ENCODE assay signal across 9 mouse cellular contexts in the genomic region with DNA sequence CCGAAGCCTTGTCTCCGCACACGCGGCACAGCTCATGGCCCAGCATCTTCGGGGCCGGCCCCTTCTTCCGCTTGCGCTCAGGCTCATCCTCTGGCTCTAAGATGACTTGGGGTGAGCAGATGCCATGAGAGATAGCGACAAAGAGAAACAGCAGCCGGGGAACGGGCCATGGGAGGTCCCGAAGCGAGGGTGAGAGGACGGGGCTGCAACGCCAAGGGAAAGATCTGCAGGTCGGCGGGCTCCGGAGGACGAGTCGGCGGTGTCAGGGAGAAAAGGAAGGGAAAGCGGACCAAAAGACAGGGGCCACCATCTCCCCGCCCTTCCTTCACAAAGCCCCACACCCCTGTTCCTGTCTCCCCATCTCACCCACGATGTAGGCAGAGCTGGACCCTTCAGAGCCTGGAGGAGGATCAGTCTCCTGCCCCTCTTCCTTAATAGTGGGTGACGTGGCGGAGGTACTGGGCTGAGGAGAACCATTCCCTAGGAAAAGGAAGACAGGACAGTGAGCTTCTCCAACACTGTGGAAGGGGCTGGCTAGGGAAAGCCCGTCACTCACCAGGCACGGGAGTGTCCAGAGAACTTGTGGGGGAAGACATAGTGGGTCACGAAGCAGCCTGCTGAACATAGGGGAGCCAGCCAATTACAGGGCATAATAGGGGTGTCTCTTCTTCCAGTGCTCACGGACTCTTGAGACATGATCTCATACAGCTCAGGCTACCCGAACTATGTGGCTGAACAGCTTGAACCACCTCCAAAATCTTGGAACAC. TPM values are rescaled to one million over a fixed set of nuclear protein-coding genes. Genes with fewer than 3 reads are reported as not detected.
DNase-seq lines count a peak whose midpoint lies in the region; ATAC-seq lines count a peak whose summit lies in the region.
"Had no signal": no experiment of that assay in that cellular context is flagged by ENCODE, and none has a peak within 500 bp of the region (broad histone marks: within the 10 kb centered on the region; RNA-seq: fewer than 3 reads in every experiment).

No protein-coding gene starts in this region.

- no peak overlapping the region for H3K9ac ChIP-seq in liver, embryonic 15.5 days

- peak overlapping the region; percentile 82 for H3K4me2 ChIP-seq in liver, embryonic 15.5 days

- H3K4me1 ChIP-seq in liver, embryonic 15.5 days (replicated peaks), result peaks cover 35% of the 10 kb centered on the region

- peak overlapping the region; percentile 98; the same call in 1 of the 2 replicates for H3K27ac ChIP-seq in liver, embryonic 15.5 days (replicated peaks)

- H3K27me3 ChIP-seq in liver, embryonic 15.5 days, result no peaks in the 10 kb centered on the region

- H3K9me3 ChIP-seq in liver, embryonic 15.5 days (replicated peaks), result no peaks in the 10 kb centered on the region; the same call in 1 of the 2 replicates

- ATAC-seq in cerebellum, adult (ENCODE audit: insufficient number of reproducible peaks, low FRiP score, low TSS enrichment), result no peak
- no peak for ATAC-seq in liver, embryonic 15.5 days (ENCODE audit: insufficient read depth)
- ATAC-seq in granulocyte monocyte progenitor cell, adult 5-6 weeks (replicated peaks; ENCODE audit: poor library complexity, severe bottlenecking), result no peak

- H3K36me3 ChIP-seq in liver, embryonic 15.5 days (replicated peaks), result peaks cover 34% of the 10 kb centered on the region

- peak; percentile 45 for DNase-seq in cerebellum, adult 9-11 months
- DNase-seq in thymus, postnatal 4 days, result peak; percentile 22
- no peak for DNase-seq in thymus, postnatal 10 days (ENCODE audit: low spot score in 2 of 2)
- no peak for DNase-seq in frontal cortex, adult 2 months (ENCODE audit: extremely low spot score in 1 of 2, low spot score in 1 of 2)
- no peak for DNase-seq in adrenal gland, postnatal 10 days

- 86% methylated on average over 31 of the region's 31 CpGs for WGBS in liver, embryonic 15.5 days (ENCODE audit: insufficient replicate concordance)

- peak overlapping the region; percentile 100 for H3K4me3 ChIP-seq in liver, embryonic 15.5 days (replicated peaks)

RNA-seq across cellular contexts. Expression of gene Nr1h2, which starts 1.4 kb away (rescaled TPM):
- 45.9 and 47.1 TPM in 2 replicates for polyA plus RNA-seq in liver, embryonic 15.5 days (2015; fragmentation: Nextera tagmentation; extraction: Ambion mirVana)
- total RNA-seq in granulocyte monocyte progenitor cell, adult 5-6 weeks (2014; fragmentation: Nextera tagmentation), result 56.8 and 63.3 TPM in 2 replicates
- total RNA-seq in granulocyte monocyte progenitor cell, adult 5-6 weeks (2017), result 21.5 and 34.6 TPM in 2 replicates
- 82.9 and 90.2 TPM in 2 replicates for polyA plus RNA-seq in frontal cortex, adult 2 months (2012; rRNA removed)
- total RNA-seq in adrenal gland, postnatal 10 days (2021), result 10 to 100 TPM; 90.7 to 91.0 TPM

RNA-seq across cellular contexts. Expression of gene Pold1, which starts 3.7 kb away (rescaled TPM):
- 51.9 and 54.8 TPM in 2 replicates for polyA plus RNA-seq in liver, embryonic 15.5 days (2015; fragmentation: Nextera tagmentation; extraction: Ambion mirVana)
- 102 and 131 TPM in 2 replicates for total RNA-seq in granulocyte monocyte progenitor cell, adult 5-6 weeks (2014; fragmentation: Nextera tagmentation)
- 63.4 and 70.2 TPM in 2 replicates for total RNA-seq in granulocyte monocyte progenitor cell, adult 5-6 weeks (2017)
- polyA plus RNA-seq in frontal cortex, adult 2 months (2012; rRNA removed), result 14.9 and 15.3 TPM in 2 replicates
- total RNA-seq in adrenal gland, postnatal 10 days (2021), result 10 to 100 TPM; 20.6 to 30.7 TPM

RNA-seq across cellular contexts. Expression of gene Napsa, which starts 19.9 kb away (rescaled TPM):
- 13.8 and 14.2 TPM in 2 replicates for polyA plus RNA-seq in liver, embryonic 15.5 days (2015; fragmentation: Nextera tagmentation; extraction: Ambion mirVana)
- 258 and 328 TPM in 2 replicates for total RNA-seq in granulocyte monocyte progenitor cell, adult 5-6 weeks (2014; fragmentation: Nextera tagmentation)
- 107 and 112 TPM in 2 replicates for total RNA-seq in granulocyte monocyte progenitor cell, adult 5-6 weeks (2017)
- 0.40 and 0.54 TPM in 2 replicates for polyA plus RNA-seq in frontal cortex, adult 2 months (2012; rRNA removed)
- total RNA-seq in adrenal gland, postnatal 10 days (2021), result 1 to 10 TPM; 3.2 to 3.9 TPM

RNA-seq across cellular contexts. Expression of gene Spib, which starts 20.5 kb away (rescaled TPM):
- polyA plus RNA-seq in liver, embryonic 15.5 days (2015; fragmentation: Nextera tagmentation; extraction: Ambion mirVana), result 0.85 and 0.89 TPM in 2 replicates
- 0.38 TPM in 1 of 2 replicates, not detected in the other for total RNA-seq in granulocyte monocyte progenitor cell, adult 5-6 weeks (2014; fragmentation: Nextera tagmentation)
- not detected in 2 replicates for total RNA-seq in granulocyte monocyte progenitor cell, adult 5-6 weeks (2017)
- polyA plus RNA-seq in frontal cortex, adult 2 months (2012; rRNA removed), result 0.08 and 0.11 TPM in 2 replicates
- 1 to 10 TPM; 6.5 to 7.3 TPM for total RNA-seq in adrenal gland, postnatal 10 days (2021)

RNA-seq across cellular contexts. Expression of gene Mybpc2, which starts 27.9 kb away (rescaled TPM):
- polyA plus RNA-seq in liver, embryonic 15.5 days (2015; fragmentation: Nextera tagmentation; extraction: Ambion mirVana), result 0.08 and 0.10 TPM in 2 replicates
- not detected in 2 replicates for total RNA-seq in granulocyte monocyte progenitor cell, adult 5-6 weeks (2014; fragmentation: Nextera tagmentation)
- not detected in 2 replicates for total RNA-seq in granulocyte monocyte progenitor cell, adult 5-6 weeks (2017)
- 0.11 and 0.12 TPM in 2 replicates for polyA plus RNA-seq in frontal cortex, adult 2 months (2012; rRNA removed)
- 10 to 100 TPM; 31.9 to 40.8 TPM for total RNA-seq in adrenal gland, postnatal 10 days (2021)
- polyA plus RNA-seq: brain, embryonic 14.5 days had no signal

Comparison
In these comparisons a context has a peak if more than half of its experiments do, and no peak if none do; other contexts are left out.
1. DNase-seq: peak in cerebellum, adult 9-11 months (single experiment) and thymus, postnatal 4 days (single experiment); none in thymus, postnatal 10 days (0 of 2), frontal cortex, adult 2 months (0 of 2) and adrenal gland, postnatal 10 days (single experiment).
2. RNA of gene Napsa, which starts 19.9 kb away (total RNA-seq): 107 to 328 TPM in granulocyte monocyte progenitor cell, adult 5-6 weeks; 3.2 to 3.9 TPM in adrenal gland, postnatal 10 days; every median in the first group is over 10 times any median in the second.